Mouse (Mus musculus) liver, embryonic 11.5 days (tissue): Measurements from ENCODE around the gene Tfap2a. TPM values are rescaled to one million over a fixed set of nuclear protein-coding genes. Genes with fewer than 3 reads are reported as not detected.

Experiments used
- ATAC-seq: fragments of 200-750 bp; cut with Nextera tagmentation; replicated peaks from 2 replicates; pipeline ENCODE4 v1.8.0; 2017; ENCODE audit warnings: moderate number of reproducible peaks, mild to moderate bottlenecking, moderate TSS enrichment, moderate library complexity; ENCODE audit not compliant: low FRiP score
- DNase-seq: peaks from one replicate; pipeline ENCODE4 v3.0.0-alpha.2; 2017; ENCODE audit warnings: low spot score
- H3K27ac ChIP-seq: fragments of 300-500 bp; sonication (generic); 2 replicates; pipeline ENCODE4 v1.5.1; 2014; ENCODE audit warnings: mild to moderate bottlenecking, low read depth, low read length, control low read depth
- H3K27me3 ChIP-seq: fragments of 300-500 bp; sonication (generic); replicated peaks from 2 replicates; pipeline ENCODE4 v1.6.1; 2014; ENCODE audit warnings: low read length, mixed read lengths; ENCODE audit not compliant: control insufficient read depth, insufficient read depth
- H3K36me3 ChIP-seq: fragments of 300-500 bp; sonication (generic); 2 replicates; pipeline ENCODE4 v1.6.1; 2014; ENCODE audit warnings: mild to moderate bottlenecking, low read length, moderate library complexity, mixed read lengths; ENCODE audit not compliant: control insufficient read depth, insufficient read depth
- H3K4me1 ChIP-seq: fragments of 300-500 bp; sonication (generic); replicated peaks from 2 replicates; pipeline ENCODE4 v1.6.1; 2014; ENCODE audit warnings: low read length, mixed read lengths; ENCODE audit not compliant: control insufficient read depth, insufficient read depth
- H3K4me2 ChIP-seq: fragments of 300-500 bp; sonication (generic); 2 replicates; pipeline ENCODE4 v1.6.1; 2014; ENCODE audit warnings: mild to moderate bottlenecking, control low read depth, moderate library complexity
- H3K4me3 ChIP-seq: fragments of 300-500 bp; sonication (generic); 2 replicates; pipeline ENCODE4 v1.5.1; 2014; ENCODE audit warnings: low read depth, low read length, control low read depth
- H3K9ac ChIP-seq: fragments of 300-500 bp; sonication (generic); 2 replicates; pipeline ENCODE4 v1.6.1; 2014; ENCODE audit warnings: low read depth, low read length, control low read depth
- H3K9me3 ChIP-seq: fragments of 300-500 bp; sonication (generic); 2 replicates; pipeline ENCODE4 v1.6.1; 2016; ENCODE audit warnings: low read length, inconsistent platforms, mixed read lengths; ENCODE audit not compliant: control insufficient read depth
- WGBS: fragments of 180-500 bp; shearing (Covaris S2); extraction: QIAGEN DNeasy Blood & Tissue Kit; methylation state at CpG from one replicate; pipeline ENCODE4 v1.1.7; 2014; 5-methylcytosine and 5-hydroxymethylcytosine counted together
- polyA plus RNA-seq: library from polyadenylated mRNA; unstranded; fragments of >200 nt; fragmentation: Nextera tagmentation; extraction: Ambion mirVana; gene quantifications from 2 replicates; pipeline ENCODE4 v1.2.1, GENCODE M21; 2014

Tfap2a gene
- polyA plus RNA-seq, 1 experiment from 2014 or later: 0.22 TPM

GRCm38 (mm10) chr13:40704864-40705455 is 33.2 kb downstream of the Tfap2a start:
- WGBS: under 1% methylated on average over 28 of the region's 28 CpGs

GRCm38 (mm10) chr13:40703982-40704501 is 34.1 kb downstream of the Tfap2a start:
- H3K27ac ChIP-seq: no peak overlapping the region
- DNase-seq (no peak), ATAC-seq (no peak)
- no peaks in the 10 kb centered on the region for H3K36me3 ChIP-seq
- H3K27me3 ChIP-seq: peaks cover 94% of the 10 kb centered on the region
- H3K9ac ChIP-seq: no peak overlapping the region
- WGBS: 1% methylated on average over 38 of the region's 38 CpGs
- no peaks in the 10 kb centered on the region for H3K4me1 ChIP-seq
- H3K9me3 ChIP-seq: no peaks in the 10 kb centered on the region
- H3K4me3 ChIP-seq: no peak overlapping the region
- no peak overlapping the region for H3K4me2 ChIP-seq

More at GRCm38 (mm10) chr13:40704864-40705455, 33.2 kb downstream of the Tfap2a start:
- Histone ChIP-seq H3K4me1 (no peaks in the 10 kb centered on the region), H3K9me3 (no peaks in the 10 kb centered on the region), H3K4me3 (no peak overlapping the region), H3K9ac (no peak overlapping the region), H3K36me3 (no peaks in the 10 kb centered on the region), H3K27me3 (peaks cover 99% of the 10 kb centered on the region), H3K27ac (no peak overlapping the region), H3K4me2 (no peak overlapping the region)
- ATAC-seq (no peak), DNase-seq (no peak)

DNA sequence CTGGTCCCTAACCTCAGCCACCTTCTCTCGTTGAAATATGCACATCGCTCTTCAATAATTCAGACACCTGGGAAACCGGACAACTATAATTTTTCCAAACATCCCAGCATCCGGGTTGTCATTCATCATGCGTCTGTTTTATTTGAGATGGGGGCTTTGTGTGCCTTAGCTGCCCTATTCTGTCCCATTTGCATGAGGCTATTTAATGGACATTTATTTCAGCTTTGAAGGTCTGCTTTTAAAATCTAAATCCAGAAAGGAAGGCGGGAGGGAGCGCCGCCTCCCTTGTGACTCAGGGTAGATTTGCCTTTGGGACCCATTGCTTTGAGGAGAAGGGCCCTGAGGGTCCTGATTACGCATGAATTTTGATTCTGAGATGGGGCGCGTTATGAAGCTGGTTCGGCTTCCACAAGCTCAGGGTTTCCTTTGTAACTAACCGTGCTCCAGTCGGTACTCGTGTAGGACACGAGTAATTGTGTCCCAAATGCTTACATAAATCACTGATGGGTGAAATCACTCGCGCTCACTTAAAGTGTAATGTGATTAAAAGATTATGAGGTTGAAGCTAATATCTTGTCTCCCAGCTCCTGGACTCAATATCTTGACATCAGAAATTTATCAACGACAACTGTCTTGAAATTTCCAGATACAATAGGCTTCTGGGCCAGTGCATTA is 34.9 kb downstream of the Tfap2a start:
- no peak for ATAC-seq
- H3K9me3 ChIP-seq: no peaks in the 10 kb centered on the region
- H3K36me3 ChIP-seq: no peaks in the 10 kb centered on the region
- 4% methylated on average over 19 of the region's 19 CpGs for WGBS
- H3K9ac ChIP-seq: no peak overlapping the region
- H3K27ac ChIP-seq: no peak overlapping the region
- no peak overlapping the region for H3K4me3 ChIP-seq
- H3K27me3 ChIP-seq: peaks cover 86% of the 10 kb centered on the region
- no peaks in the 10 kb centered on the region for H3K4me1 ChIP-seq
- H3K4me2 ChIP-seq: no peak overlapping the region
- DNase-seq: no peak

DNA sequence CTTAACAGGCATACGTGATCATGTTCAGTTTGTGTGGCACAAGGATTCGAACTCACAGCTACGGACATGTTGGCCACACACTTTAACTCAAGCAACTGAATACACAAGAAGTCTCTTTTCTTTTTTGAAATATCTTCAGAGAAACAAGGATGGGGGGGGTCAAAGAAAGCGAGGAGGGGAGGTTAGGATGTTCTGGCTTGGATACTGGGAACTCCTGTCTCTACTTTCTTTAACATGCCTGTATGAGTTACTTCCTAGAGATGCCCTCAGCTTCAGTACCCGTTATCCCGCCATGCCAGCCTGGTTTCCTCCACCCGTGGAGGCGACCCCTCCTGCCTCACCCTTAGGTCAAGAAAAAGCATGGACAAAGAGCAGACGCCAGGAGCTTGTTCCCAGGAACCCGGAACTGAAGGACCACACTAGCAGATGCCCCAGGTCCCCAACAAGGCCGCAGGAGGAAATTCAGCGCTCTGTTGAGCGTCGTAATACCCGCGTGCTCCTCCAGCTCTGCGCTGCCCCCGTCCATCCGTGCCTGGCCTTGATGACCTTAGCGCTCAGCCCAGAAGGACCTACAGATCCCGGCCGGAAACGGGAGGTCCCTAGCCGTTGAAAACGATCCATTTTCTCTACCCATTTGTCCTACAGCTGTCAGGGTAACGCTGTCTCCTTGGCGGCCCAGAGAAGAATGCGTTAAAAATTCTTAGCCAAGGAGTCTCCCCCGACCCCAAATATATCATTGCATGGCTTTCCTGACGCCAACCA is 35.6 kb downstream of the Tfap2a start:
- H3K27me3 ChIP-seq: peaks cover 81% of the 10 kb centered on the region
- no peak for ATAC-seq
- H3K9ac ChIP-seq: no peak overlapping the region
- H3K27ac ChIP-seq: no peak overlapping the region
- no peak overlapping the region for H3K4me2 ChIP-seq
- 5% methylated on average over 30 of the region's 30 CpGs for WGBS
- no peaks in the 10 kb centered on the region for H3K9me3 ChIP-seq
- no peak overlapping the region for H3K4me3 ChIP-seq
- no peaks in the 10 kb centered on the region for H3K4me1 ChIP-seq
- no peak for DNase-seq
- H3K36me3 ChIP-seq: no peaks in the 10 kb centered on the region

- Histone ChIP-seq H3K27ac (no peak overlapping the region), H3K9me3 (no peaks in the 10 kb centered on the region), H3K4me1 (no peaks in the 10 kb centered on the region), H3K4me3 (no peak overlapping the region), H3K9ac (no peak overlapping the region), H3K27me3 (peaks cover 72% of the 10 kb centered on the region), H3K36me3 (no peaks in the 10 kb centered on the region), H3K4me2 (no peak overlapping the region)
- no peak for ATAC-seq
- WGBS: 5% methylated on average over 12 of the region's 12 CpGs
- no peak for DNase-seq
Observed at GRCm38 (mm10) chr13:40701691-40702090, 36.5 kb downstream of the Tfap2a start.

GRCm38 (mm10) chr13:40685790-40686189 is 52.4 kb downstream of the Tfap2a start:
- H3K27ac ChIP-seq: no peak overlapping the region
- H3K9ac ChIP-seq: no peak overlapping the region
- H3K36me3 ChIP-seq: no peaks in the 10 kb centered on the region
- no peaks in the 10 kb centered on the region for H3K27me3 ChIP-seq
- H3K4me2 ChIP-seq: no peak overlapping the region
- H3K4me1 ChIP-seq: no peaks in the 10 kb centered on the region
- no peak overlapping the region for H3K4me3 ChIP-seq
- H3K9me3 ChIP-seq: no peaks in the 10 kb centered on the region
- no peak for ATAC-seq
- 83% methylated on average over 3 of the region's 3 CpGs for WGBS
- DNase-seq: no peak

DNA sequence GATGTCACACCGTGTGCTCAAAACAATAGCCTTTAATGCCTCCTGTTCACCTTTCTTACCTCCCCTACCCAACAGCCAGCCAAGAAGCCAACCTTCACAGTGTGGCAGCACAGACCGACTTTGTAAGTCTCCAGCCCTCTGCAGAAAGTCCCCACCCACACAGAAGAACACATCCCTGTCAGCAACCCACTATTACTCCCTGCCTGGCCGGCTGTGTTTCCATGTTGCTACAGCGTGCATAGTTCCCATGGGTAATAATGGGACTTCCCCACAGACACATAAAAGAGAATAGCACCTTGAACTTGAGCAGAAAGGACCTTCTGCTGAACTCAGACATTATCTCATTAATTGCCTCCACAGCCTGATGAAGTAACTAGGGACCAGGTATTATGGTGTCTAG is 61.4 kb downstream of the Tfap2a start:
- H3K9ac ChIP-seq: no peak overlapping the region
- H3K4me1 ChIP-seq: no peaks in the 10 kb centered on the region
- 42% methylated on average over 4 of the region's 4 CpGs for WGBS
- H3K27me3 ChIP-seq: 0 out of 2 replicates have a peak, but pooled peaks cover 2% of the 10 kb centered on the region
- no peak overlapping the region for H3K4me3 ChIP-seq
- no peak for DNase-seq
- H3K36me3 ChIP-seq: no peaks in the 10 kb centered on the region
- H3K27ac ChIP-seq: no peak overlapping the region
- H3K9me3 ChIP-seq: no peaks in the 10 kb centered on the region
- ATAC-seq: no peak
- H3K4me2 ChIP-seq: no peak overlapping the region
